Mouse (Mus musculus) midbrain, embryonic 14.5 days (tissue): ENCODE data around the gene Dhx36. TPM values are rescaled to one million over a fixed set of nuclear protein-coding genes. Genes with fewer than 3 reads are reported as not detected.
A peak's percentile ranks its signal among the peaks of the same experiment; 100 is the strongest.

Experiments
- ATAC-seq: fragments of 200-750 bp; cut with Nextera tagmentation; 2 replicates; pipeline ENCODE4 v1.8.0; 2017; ENCODE audit warnings: moderate number of reproducible peaks, moderate library complexity; ENCODE audit not compliant: low FRiP score, low TSS enrichment
- DNase-seq: peaks from one replicate; pipeline ENCODE4 v3.0.0-alpha.2; 2015
- H3K27ac ChIP-seq: fragments of 300-500 bp; sonication (generic); replicated peaks from 2 replicates; pipeline ENCODE4 v1.5.1; 2014; ENCODE audit warnings: mild to moderate bottlenecking, low read depth, low read length, moderate library complexity
- H3K27me3 ChIP-seq: fragments of 300-500 bp; sonication (generic); 2 replicates; pipeline ENCODE4 v1.6.1; 2014; ENCODE audit warnings: low read length, control low read depth, mixed read lengths; ENCODE audit not compliant: control insufficient read depth, insufficient read depth
- H3K36me3 ChIP-seq: fragments of 300-500 bp; sonication (generic); 2 replicates; pipeline ENCODE4 v1.6.1; 2014; ENCODE audit warnings: low read length, control low read depth; ENCODE audit not compliant: control insufficient read depth, insufficient read depth
- H3K4me1 ChIP-seq: fragments of 300-500 bp; sonication (generic); 2 replicates; pipeline ENCODE4 v1.6.1; 2014; ENCODE audit warnings: mild to moderate bottlenecking, antibody characterized with exemption, low read length, control low read depth; ENCODE audit not compliant: control insufficient read depth, insufficient read depth
- H3K4me2 ChIP-seq: fragments of 300-500 bp; sonication (generic); 2 replicates; pipeline ENCODE4 v1.6.1; 2014; ENCODE audit warnings: mild to moderate bottlenecking, low read length, moderate library complexity
- H3K4me3 ChIP-seq: fragments of 300-500 bp; sonication (generic); replicated peaks from 2 replicates; pipeline ENCODE4 v1.5.1; 2014; ENCODE audit warnings: low read depth, low read length
- H3K9ac ChIP-seq: fragments of 300-500 bp; sonication (generic); replicated peaks from 2 replicates; pipeline ENCODE4 v1.6.1; 2014; ENCODE audit warnings: mild to moderate bottlenecking, low read length, moderate library complexity
- H3K9me3 ChIP-seq: fragments of 300-500 bp; sonication (generic); 2 replicates; pipeline ENCODE4 v1.6.1; 2016; ENCODE audit warnings: low read length, control low read depth, mixed read lengths; ENCODE audit not compliant: control insufficient read depth
- WGBS: fragments of 180-500 bp; shearing (Covaris S2); extraction: QIAGEN DNeasy Blood & Tissue Kit; methylation state at CpG from one replicate; pipeline ENCODE4 v1.1.7; 2014; 5-methylcytosine and 5-hydroxymethylcytosine counted together
- polyA plus RNA-seq: library from polyadenylated mRNA; unstranded; fragments of >200 nt; fragmentation: Nextera tagmentation; extraction: Ambion mirVana; gene quantifications from 2 replicates; pipeline ENCODE4 v1.2.1, GENCODE M21; 2014

The Dhx36 gene
- polyA plus RNA-seq = 65.1 and 65.8 TPM in 2 replicates

GRCm38 (mm10) chr3:62506488-62507205 lies at the start of gene Dhx36:
Gene Dhx36 (minus strand): TSS chr3:62507004.
- Histone ChIP-seq H3K9me3 (no peaks in the 10 kb centered on the region), H3K9ac (peak within 1 kb of the TSS; percentile 90), H3K36me3 (no peaks in the 10 kb centered on the region), H3K4me3 (peak within 1 kb of the TSS; percentile 89), H3K4me2 (peak within 1 kb of the TSS; percentile 85), H3K4me1 (peaks cover 16% of the 10 kb centered on the region), H3K27ac (peak within 1 kb of the TSS; percentile 98), H3K27me3 (no peaks in the 10 kb centered on the region)
- DNase-seq (peak; percentile 100), ATAC-seq (peak; percentile 99)
- under 1% methylated on average over 66 of the region's 66 CpGs for WGBS

- 79% methylated on average over 5 of the region's 5 CpGs for WGBS
- H3K4me3 ChIP-seq = no peak overlapping the region
- H3K4me1 ChIP-seq = no peaks in the 10 kb centered on the region
- peak; percentile 2 for DNase-seq
- no peaks in the 10 kb centered on the region for H3K27me3 ChIP-seq
- H3K27ac ChIP-seq = no peak overlapping the region
- no peaks in the 10 kb centered on the region for H3K9me3 ChIP-seq
- no peak overlapping the region for H3K4me2 ChIP-seq
- no peaks in the 10 kb centered on the region for H3K36me3 ChIP-seq
- ATAC-seq = no peak
- H3K9ac ChIP-seq = no peak overlapping the region
These were observed 20.8 kb upstream of the Dhx36 start for GRCm38 (mm10) chr3:62527593-62527992.

GRCm38 (mm10) chr3:62527160-62527559 lies 20.4 kb upstream of the Dhx36 start:
- ATAC-seq = no peak
- peak; percentile 83 for DNase-seq
- H3K4me1 ChIP-seq = no peaks in the 10 kb centered on the region
- no peak overlapping the region for H3K9ac ChIP-seq
- H3K27me3 ChIP-seq = no peaks in the 10 kb centered on the region
- H3K4me2 ChIP-seq = no peak overlapping the region
- H3K9me3 ChIP-seq = no peaks in the 10 kb centered on the region
- H3K4me3 ChIP-seq = no peak overlapping the region
- H3K36me3 ChIP-seq = no peaks in the 10 kb centered on the region
- 44% methylated on average over 4 of the region's 4 CpGs for WGBS
- H3K27ac ChIP-seq = no peak overlapping the region

GRCm38 (mm10) chr3:62507206-62507647 lies 423 bp upstream of the Dhx36 start:
- 38% methylated on average over 5 of the region's 5 CpGs for WGBS

GRCm38 (mm10) chr3:62505166-62505900 lies 1.5 kb downstream of the Dhx36 start:
- no peaks in the 10 kb centered on the region for H3K9me3 ChIP-seq
- peak overlapping the region; percentile 90 for H3K9ac ChIP-seq
- no peak for DNase-seq
- ATAC-seq = no peak
- H3K4me1 ChIP-seq = peaks cover 16% of the 10 kb centered on the region
- H3K4me2 ChIP-seq = peak overlapping the region; percentile 85
- H3K4me3 ChIP-seq = peak overlapping the region; percentile 89
- H3K27me3 ChIP-seq = no peaks in the 10 kb centered on the region
- no peak overlapping the region for H3K27ac ChIP-seq
- 84% methylated on average over 5 of the region's 5 CpGs for WGBS
- H3K36me3 ChIP-seq = peaks cover 11% of the 10 kb centered on the region

More at GRCm38 (mm10) chr3:62507206-62507647, 423 bp upstream of the Dhx36 start:
- Histone ChIP-seq H3K9me3 (no peaks in the 10 kb centered on the region), H3K4me3 (peak overlapping the region; percentile 89), H3K27ac (no peak overlapping the region), H3K27me3 (no peaks in the 10 kb centered on the region), H3K4me2 (peak overlapping the region; percentile 85), H3K4me1 (peaks cover 16% of the 10 kb centered on the region), H3K9ac (no peak overlapping the region), H3K36me3 (no peaks in the 10 kb centered on the region)
- ATAC-seq (peak; percentile 36), DNase-seq (no peak)

GRCm38 (mm10) chr3:62499327-62499726 lies 7.5 kb downstream of the Dhx36 start:
- DNase-seq (no peak), ATAC-seq (no peak)
- Histone ChIP-seq H3K9ac (no peak overlapping the region), H3K4me1 (no peaks in the 10 kb centered on the region; the same call in 1 of the 2 replicates), H3K27me3 (no peaks in the 10 kb centered on the region), H3K4me2 (no peak overlapping the region), H3K4me3 (no peak overlapping the region), H3K9me3 (no peaks in the 10 kb centered on the region), H3K27ac (no peak overlapping the region), H3K36me3 (peaks cover 54% of the 10 kb centered on the region)
- 74% methylated on average over 4 of the region's 4 CpGs for WGBS

GRCm38 (mm10) chr3:62492568-62492967 lies 14.2 kb downstream of the Dhx36 start:
- Histone ChIP-seq H3K4me2 (no peak overlapping the region), H3K36me3 (peaks cover 70% of the 10 kb centered on the region), H3K9ac (no peak overlapping the region), H3K27me3 (no peaks in the 10 kb centered on the region), H3K4me3 (no peak overlapping the region), H3K27ac (no peak overlapping the region), H3K9me3 (no peaks in the 10 kb centered on the region), H3K4me1 (no peaks in the 10 kb centered on the region)
- WGBS = 90% methylated on average over 6 of the region's 6 CpGs
- DNase-seq = no peak
- ATAC-seq = no peak

- no peak for ATAC-seq
- Histone ChIP-seq H3K9me3 (no peaks in the 10 kb centered on the region), H3K4me1 (no peaks in the 10 kb centered on the region), H3K4me3 (no peak overlapping the region), H3K27ac (no peak overlapping the region), H3K4me2 (no peak overlapping the region), H3K27me3 (no peaks in the 10 kb centered on the region), H3K36me3 (peaks cover 56% of the 10 kb centered on the region), H3K9ac (no peak overlapping the region)
- no peak for DNase-seq
- WGBS = 98% methylated on average over 2 of the region's 2 CpGs
These were observed 22.5 kb downstream of the Dhx36 start for GRCm38 (mm10) chr3:62484340-62484739.
